Mouse (Mus musculus): Measurements from ENCODE around the gene St7.

GRCm38 (mm10) chr6:17652132-17652531 is 40.6 kb upstream of the St7 start:
- no peak for TF ChIP-seq CTCF (IDR thresholded peaks at IDR 0.05; ENCODE audit: extremely low read depth, insufficient read depth, low read length)
- TF ChIP-seq POLR2A (IDR thresholded peaks at IDR 0.05; ENCODE audit: extremely low read depth, insufficient read depth, low read length) = no peak
